Mouse (Mus musculus) bone marrow macrophage, adult 2 months (primary cell): ENCODE measurements around the gene Atg4c.

Experiments used
- CTCF ChIP-seq: IDR thresholded peaks from 2 replicates; pipeline ENCODE4 v1.5.1; 2012; ENCODE audit warnings: low read depth, mild to moderate bottlenecking, low read length, moderate library complexity
- POLR2A ChIP-seq: IDR thresholded peaks from 2 replicates; pipeline ENCODE4 v1.6.1; 2012; ENCODE audit warnings: mild to moderate bottlenecking, low read depth, low read length, borderline replicate concordance

DNA sequence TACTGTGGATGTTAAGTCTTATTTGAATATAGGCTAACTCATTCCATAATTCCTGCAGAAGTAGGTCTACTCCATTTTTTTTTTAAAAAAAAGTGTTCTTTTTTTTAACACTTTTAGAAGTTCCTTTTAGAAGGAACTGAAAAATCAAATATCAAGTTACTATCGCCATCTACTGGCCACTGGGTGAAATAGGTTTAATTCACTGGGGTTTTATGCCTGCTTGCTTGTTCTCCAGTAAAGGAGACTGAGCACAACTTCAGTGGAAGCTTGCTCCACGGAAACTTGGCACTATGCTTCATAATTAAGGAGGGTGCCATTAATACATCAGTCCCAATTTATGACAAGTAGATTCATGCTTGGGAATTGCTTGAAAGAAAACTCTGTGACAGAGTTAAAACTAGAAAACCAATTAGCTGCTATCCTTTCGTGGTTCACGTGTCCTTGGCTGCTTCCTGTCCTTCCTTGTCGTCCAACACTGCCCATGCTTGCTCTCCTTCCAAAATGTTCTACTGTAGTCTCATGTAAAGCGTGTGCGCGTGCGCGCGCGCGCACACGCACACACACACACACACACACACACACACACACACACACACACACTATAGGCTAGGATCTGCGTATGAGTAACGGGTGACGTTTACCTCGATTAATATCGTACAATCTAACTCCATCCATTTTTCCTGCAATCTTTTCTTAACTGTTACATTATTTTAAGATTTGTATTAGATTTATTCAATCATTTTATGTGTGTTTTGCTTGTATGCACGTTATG, 10.9 kb upstream of the Atg4c start:
- no peak for TF ChIP-seq CTCF
- TF ChIP-seq POLR2A: no peak
